Mouse (Mus musculus) cerebellum, postnatal 14 days (tissue): ENCODE data around the gene Myo5c.

Experiments used
- DNase-seq, 2 experiments: peaks; one replicate each; pipeline ENCODE4 v3.0.0; 2021; ENCODE audit warnings: mixed read lengths in 2 of 2

Gene Myo5c

DNA sequence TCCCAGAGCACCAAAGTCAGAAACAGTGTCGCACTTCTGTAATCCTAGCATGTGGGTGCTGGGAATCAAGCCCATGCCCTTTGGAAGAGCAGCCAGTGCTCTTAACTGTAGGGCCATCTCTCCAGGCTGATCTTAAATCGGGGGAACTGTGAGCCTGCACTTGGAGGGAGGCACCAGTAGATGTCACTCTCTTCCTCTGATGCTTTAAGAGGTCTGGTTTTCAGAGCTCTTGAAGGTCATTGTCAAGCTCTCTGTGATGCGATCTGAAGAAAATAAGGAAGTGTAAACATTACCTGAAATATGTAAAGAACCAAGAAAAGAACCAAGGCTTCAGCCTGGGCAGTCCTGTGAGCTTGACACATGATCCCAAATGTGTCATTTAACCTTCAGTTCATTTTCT is 51.0 kb downstream of the Myo5c start:
- peak; percentile 80 to 82 for DNase-seq

DNA sequence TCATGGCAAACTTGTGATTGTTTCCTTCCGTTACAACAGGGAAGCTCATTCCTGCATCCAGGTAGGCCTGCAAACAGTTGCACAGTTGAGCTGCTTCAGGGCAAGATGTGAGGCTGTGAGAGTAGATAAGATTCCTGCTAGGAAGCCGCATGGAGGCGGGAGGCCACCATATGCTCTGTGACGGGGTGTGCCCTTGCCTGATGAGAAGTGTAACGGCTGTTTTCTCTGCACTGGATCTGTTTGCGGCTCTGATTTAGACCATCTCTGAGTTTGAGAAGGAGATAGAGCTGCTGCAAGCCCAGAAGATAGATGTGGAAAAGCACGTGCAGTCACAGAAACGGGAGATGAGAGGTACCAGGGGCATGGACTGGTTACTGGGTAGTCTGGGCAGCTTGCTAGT is 51.8 kb downstream of the Myo5c start:
- DNase-seq: peak in 1 of 2 experiments; percentile 77

DNA sequence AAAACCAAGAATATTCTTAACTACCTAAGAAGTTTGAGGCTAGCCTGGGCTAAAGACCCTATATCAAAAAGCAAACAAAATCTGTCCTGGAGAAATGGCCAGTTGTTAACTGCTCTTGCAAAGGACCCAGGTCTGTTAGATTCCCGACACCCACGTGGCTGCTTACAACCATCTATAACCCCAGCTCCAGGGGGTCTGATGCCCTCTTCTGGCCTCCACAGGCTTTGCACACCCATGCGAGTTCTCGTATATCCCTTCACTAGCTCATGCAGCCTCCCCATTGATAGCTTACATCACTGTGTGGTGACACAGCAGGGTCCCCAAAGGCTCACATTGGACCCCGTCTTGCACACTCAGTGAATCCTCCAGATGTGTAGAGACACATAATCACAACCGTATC is 53.5 kb downstream of the Myo5c start:
- DNase-seq: no peak

DNA sequence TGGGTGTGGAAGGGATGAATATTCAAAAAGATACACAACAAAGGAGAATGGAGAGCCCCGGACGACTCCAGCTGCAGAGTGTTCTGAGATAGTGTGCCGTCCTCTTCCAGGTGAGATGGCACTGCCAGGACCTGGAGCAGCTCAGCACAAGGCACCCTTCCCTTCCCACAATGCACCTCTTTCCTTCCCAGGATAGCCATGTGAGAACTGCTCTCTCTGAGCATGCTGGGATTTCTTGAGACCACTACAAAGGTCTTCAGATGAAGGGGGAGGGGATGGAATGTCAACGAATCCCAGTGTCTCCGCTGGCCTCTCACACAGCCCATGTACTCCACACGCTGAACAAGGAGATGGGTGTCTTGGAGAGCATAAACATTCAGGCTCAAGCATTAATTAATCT is 55.8 kb downstream of the Myo5c start:
- DNase-seq: no peak

DNA sequence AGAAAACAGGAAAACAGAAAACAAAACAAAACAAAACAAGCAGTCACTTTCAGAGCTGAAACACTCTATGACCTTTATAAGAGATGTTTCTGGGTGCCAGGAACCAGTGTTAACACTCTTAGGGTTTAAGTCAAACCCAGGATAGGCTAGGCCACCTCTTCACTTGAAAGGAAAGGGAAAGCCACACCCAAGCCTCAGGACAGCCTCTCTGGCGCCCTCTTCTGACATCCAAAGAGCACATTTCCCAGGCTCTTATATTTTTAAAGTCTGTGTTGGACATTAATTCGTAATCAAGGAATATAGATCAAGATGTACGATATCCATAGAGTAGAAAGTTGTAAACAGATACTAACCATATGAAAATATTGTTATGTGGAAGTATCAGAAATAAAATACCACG is 57.7 kb downstream of the Myo5c start:
- peak; percentile 46 to 57 for DNase-seq

DNA sequence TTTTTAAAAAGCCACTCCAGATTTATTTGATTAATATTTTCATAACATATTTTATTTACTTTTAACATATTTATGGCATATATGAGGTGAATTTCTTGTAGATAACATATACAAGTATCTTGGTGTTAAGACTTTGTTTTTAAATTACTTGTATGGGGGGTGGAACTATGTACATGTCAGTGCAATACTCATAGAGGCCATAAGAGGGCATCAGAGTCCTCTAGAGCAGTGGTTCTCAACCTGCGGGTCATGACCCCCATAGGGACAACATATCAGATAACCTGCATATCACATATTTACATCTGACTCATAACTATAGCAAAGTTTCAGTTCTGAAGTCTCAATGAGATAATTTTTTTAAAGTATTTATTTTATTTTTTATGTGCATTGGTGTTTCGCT is 67.5 kb downstream of the Myo5c start:
- peak in 1 of 2 experiments; percentile 60 for DNase-seq

DNA sequence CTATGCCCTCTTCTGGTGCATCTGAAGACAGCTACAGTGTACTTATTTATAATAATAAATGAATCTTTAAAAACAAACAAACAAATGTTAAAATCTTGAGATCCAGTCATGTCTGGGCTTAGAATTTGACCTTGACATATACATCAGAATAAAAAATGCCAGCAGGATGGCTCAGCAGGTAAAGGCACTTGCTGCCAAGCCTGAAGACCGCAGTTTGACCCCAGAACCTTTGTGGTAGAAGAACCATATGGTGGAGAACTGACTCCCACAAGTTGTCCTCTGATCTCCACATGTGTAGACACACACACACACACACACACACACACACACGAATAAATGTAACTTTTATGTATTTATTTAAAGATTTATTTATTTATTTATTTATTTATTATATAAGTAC is 71.2 kb downstream of the Myo5c start:
- no peak for DNase-seq

DNA sequence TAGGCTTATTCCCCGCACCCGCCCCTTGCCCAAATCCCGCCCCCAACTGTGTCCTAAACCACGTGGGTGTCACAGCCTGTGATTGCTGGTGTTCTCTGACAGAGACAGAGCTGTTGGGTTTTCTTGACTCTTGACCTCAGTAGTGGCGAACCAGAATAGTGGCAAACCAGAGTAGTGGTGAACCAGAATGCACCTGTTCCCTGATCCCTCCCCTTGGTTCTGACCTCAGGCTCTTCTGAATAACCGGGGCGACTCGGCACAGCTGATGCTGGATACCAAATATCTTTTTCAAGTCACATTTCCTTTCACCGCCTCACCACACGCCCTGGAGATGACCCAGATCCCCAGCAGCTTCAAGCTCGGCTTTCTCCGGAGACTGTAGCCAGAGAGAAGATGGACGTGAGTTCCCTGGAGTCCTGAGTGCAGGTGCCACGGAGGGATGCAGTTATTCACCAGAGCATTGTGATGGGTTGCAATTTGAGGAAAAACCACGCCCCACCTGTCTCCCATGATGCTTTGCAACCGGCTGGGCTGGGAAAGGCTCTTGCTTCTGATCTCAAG is 72.0 kb downstream of the Myo5c start:
- DNase-seq: peak; percentile 56 to 57

DNA sequence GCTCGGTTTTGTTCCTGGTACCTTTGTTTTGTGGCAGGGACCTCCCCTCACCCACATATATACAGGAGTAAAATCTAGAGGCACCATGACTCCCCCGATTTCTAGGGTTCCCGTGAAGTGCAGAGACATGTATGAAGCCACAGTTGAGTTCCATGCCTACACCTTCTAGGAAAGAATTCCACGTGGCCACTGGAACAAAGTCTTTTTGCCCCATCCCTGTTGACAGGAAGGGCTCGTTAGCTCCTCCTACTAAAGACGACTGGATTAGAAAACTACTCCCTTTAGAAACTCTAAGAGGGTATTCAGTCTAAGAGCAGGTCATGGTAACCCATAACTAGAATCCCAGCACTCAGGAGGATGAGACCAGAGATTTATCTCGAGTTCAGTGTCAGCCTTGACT is 72.5 kb downstream of the Myo5c start:
- DNase-seq: no peak

DNA sequence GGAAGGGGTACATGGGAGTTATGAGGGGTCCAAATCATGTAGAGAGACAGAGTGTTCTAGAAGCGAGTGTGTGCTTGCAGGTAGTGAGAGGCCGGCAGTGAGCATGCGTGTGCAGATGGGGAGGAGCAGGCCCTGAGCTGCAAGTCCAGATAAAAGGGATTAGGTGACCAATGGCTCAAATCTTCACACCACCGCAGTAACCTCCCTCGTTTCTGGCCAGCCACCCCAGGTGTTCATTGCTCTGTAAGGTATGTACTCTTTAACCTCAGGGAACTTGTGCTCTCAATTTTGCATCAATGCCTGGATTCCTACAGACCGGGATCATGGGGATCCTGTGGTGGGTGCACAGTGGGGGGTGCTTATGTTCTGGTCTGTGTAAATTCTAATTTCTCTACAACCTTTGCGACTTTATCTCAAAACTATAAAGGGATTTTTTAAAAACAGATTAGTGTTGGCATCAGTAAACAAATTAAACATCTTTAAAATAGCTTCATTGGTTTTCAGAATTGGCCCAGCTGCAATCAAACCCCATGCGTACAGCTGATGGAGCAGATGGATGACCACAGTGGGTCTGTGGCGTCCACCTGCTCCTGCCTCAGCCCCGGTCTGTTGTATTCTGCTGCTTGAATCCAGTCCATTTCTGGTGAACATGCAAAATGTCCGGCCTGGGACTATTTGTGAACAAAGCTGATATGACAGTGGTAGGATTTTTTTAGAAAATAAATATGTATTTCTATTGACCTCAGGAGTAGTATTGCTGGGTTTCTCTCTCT is 74.5 kb downstream of the Myo5c start, which contains the start of gene Gnb5:
Gnb5 (plus strand) TSS at position 163 of the 773 bp plus-strand sequence.
- DNase-seq: peak; percentile 84 to 92

DNA sequence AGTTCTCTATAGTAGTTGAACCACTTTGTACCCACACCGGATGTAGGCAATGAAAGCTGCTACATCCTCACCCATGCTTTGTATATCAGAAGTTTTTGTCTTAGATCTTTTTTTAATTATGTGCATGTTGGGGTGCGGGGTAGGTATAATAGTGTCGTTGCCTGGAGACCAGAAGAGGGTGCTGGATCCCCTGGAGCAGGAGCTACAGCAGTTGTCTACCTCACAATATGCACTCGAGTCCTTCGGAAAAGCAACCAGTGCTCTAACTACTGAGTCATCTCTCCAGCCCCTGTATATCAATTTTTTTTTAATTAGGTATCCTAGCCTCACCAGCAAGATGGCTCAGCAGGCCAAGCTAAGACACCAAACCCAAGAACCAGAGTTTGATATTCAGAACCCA is 75.2 kb downstream of the Myo5c start:
- no peak for DNase-seq

DNA sequence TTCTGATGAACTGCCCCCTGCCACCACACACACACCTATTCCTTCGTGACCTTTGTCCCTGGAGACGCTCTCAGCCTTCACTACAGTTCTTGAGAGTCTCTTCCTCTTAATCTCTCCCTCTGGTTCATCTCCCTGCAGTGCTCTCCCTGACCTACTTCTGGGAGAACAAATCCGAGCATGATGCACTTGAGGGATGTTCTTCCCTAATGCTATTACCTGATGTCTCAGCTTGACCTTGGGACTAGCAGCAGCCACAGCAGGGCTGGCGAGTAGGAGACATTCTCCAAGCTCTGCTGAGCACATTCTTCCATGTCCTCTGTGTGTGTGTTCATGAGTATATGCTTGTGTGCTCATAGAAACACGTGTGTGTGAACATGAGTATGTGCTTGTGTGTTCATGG is 76.8 kb downstream of the Myo5c start:
- no peak for DNase-seq

DNA sequence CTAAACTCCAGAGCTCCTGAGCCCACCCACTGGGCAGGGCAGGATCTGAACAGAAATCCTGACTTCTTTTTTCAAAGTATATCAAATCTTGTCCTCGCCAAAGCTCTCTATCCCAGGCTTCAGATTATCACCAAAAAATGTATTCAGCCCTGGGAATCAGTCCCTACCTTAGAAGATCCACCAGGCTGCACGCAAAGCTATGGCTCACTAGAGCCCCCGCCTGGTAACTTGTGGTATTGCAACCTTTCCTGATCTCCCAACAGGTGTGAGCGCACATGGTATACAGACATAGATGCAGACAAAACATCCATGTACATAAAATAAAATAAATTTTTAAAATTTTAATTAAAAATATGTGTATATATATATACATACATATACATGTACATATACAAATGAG is 80.2 kb downstream of the Myo5c start:
- peak; percentile 96 to 99 for DNase-seq

DNA sequence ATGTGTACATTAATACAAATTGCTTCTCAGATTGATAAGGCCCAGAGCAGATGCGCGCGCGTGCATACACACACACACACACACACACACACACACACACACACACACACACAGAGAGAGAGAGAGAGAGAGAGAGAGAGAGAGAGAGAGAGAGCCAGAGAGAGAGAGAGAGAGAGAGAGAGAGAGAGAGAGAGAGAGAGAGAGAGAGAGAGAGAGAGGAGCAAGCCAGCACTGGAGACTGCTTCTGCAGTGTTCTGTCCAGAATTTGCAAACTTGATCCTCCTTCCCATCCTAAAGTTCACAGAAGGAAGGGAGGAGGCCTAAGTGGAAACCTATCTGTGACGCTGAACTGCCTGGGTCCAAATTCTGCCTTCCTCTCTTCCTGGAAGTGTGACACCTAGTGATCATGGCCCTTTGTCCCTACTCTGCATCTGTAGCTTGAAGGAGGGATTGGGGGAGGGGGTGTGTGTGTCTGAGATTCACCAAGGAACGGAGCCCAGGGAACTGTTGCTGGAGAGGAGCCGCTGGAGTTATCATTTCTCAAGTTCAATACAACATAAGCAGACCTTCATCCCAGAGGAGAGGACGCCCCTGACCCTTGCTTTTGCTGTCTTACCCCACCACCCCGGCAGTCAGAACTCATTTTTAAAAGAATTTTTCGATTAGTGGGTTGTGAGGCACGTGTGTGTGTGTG is 81.5 kb downstream of the Myo5c start:
- peak in 1 of 2 experiments; percentile 45 for DNase-seq

DNA sequence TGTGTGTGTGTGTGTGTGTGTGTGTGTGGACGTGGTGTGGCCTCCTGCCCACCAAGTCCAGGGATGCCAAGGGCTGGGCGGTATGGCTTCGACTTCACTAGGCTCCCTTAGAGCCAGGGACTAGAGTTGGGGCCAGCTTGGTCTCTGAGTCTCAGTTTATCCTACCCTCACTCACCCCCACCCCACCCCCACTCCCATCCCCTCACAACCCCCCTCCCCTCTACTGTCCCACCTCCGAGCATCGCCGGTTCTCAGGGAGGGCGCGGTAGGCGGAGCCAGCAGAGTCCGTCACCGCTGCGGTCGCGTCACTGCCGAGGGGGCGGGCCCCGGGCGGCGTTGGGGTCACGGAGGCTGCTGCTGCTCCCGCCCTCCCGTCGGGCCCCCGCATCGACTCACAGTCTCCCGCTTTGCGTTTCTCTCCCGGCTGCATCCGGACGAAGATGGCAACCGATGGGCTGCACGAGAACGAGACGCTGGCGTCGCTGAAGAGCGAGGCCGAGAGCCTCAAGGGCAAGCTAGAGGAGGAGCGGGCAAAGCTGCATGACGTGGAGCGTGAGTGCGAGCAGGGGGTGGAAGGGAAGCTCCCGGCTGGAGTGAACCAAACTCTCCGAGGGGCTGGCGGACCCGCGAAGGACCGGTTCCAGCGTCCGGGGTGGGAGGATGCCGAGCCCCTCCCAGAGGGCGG is 82.2 kb downstream of the Myo5c start:
- peak; percentile 90 to 93 for DNase-seq

DNA sequence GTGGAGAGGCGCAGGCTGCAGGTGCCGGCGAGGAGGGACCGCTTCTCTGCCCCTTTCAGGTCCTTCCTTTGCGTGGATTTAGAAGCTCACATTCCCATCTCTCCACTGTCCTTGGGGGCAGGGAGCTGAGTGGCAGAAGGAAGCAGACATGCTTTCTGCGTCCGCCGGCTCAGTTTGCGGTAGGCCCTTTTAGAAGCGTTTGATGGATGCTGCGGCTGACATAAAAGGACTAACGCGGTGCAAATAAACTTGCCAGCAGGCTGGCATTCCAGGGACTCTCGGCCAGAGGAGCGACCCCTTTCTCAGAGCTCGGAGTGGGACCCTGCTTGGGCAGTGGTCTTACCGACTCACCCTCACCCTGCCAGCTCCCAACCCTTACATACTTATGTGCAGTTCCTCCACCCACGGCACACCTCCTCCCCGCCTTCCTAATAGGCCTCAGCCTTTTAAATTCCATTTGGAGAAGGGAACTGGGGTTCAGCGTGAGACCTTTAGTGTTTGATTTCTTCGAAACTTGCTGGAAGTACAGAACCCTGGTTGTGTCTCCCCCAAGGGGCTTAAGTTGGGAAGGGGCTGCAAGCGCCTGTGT is 82.8 kb downstream of the Myo5c start:
- peak in 1 of 2 experiments; percentile 40 for DNase-seq

DNA sequence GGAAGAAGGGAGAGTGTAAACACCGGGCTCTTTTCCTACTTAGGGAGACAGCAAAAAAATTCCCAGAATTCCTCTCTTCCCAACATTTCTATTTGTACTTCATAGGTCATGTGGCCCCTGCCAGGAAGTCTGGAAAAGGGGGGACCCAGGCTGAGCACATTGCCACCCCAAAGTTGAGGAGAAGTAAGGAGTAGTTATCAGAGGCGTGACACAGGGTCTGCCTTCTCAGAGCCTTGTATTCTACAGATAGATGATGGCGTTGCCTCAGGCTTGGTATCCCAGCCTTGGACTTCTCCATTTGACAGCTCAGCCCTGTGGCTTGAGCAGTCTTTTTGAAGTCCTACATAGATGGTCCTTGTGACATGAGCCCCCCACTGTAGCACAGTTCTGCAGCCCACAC is 83.4 kb downstream of the Myo5c start:
- no peak for DNase-seq

DNA sequence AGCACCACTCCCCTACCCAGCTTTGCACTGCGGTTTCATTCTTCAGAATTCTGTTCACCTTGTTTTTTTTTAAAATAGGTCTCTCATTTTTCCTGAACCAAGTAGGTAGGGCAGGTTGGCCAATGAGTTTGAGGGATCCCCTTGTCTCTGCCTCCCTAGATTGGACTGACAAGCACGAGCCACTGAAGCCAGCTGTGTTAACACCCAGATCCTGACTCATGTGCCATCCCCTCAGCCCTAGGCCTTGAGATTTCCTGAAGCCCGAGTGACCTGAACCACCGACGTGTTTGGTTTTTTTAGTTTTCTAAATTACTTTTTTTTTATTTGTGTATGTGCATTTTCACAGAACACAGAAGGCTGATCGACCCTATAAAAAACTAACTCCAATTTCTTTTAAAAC is 85.0 kb downstream of the Myo5c start:
- no peak for DNase-seq

DNA sequence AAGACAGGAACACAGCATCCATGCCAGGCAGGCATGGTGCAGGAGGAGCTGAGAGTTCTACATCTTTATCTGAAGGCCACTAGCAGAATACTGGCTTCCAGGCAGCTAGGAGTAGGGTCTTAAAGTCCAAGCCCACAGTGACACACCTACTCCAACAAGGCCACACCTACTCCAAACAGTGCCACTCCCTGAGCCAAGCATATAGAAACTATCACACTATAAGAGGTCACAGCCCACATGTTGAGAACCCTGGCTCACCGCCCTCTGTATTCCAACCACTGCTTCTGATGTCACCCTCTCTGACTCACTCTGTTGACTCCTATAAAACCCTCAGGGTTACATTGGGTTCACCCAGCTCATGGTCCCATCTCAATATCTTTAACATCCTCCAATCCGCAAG is 86.4 kb downstream of the Myo5c start:
- no peak for DNase-seq

DNA sequence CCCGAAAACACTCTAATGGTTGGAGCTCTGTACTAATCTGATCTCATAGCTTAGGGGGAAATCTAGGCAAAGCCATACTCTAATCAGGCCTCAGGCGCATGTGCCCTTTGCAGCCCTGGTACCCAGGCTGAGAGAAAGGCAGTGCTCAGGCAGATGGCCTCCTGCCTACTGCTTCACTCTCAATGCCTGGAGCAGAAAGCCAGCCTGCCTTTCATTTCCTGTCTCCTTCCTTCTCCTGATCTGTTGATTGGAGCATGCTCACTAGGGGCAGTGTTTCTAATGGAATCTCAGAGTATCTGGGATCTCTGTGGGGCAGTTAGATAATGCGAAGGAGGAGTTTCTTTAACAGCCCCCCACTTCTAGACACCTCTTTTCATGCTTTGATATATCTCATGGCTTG is 87.5 kb downstream of the Myo5c start:
- peak in 1 of 2 experiments; percentile 63 for DNase-seq

DNA sequence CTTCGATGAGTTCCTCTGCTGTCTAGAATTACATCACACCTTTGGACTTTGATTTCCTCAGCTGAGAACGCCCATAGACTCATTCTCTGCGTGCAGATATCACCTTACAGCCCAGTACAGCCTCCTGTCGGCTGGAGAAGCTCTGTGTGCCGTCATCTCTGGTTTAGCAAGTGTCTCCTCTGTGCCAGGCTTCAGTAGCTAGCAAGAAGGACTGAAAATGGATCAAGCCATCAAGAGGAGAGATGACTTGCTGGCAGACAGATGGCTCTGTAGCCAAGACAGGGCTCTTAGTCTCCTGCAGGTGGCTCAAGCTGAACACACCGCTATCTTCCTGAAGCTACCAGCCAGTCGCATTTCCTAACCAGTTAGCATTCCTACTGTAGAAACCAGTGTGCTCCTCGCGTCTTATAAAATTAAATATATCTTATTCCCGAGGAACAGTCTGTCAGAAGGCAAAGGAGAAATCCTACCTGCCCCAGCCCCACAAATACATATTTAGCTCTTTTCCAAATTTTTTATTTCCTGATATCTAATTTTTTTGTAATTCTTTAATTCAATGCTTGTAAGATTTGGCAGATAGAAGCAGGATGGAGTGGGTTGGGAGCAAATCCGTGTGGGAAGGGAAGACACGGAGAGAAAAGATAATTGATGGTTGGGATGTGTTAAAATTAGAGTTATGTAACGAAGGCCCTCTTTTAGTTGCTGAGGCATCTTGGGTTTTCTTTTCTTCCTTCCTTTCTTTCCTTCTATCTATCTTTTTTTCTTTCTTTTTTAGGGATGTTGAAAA is 90.5 kb downstream of the Myo5c start:
- DNase-seq: peak; percentile 41 to 61

DNA sequence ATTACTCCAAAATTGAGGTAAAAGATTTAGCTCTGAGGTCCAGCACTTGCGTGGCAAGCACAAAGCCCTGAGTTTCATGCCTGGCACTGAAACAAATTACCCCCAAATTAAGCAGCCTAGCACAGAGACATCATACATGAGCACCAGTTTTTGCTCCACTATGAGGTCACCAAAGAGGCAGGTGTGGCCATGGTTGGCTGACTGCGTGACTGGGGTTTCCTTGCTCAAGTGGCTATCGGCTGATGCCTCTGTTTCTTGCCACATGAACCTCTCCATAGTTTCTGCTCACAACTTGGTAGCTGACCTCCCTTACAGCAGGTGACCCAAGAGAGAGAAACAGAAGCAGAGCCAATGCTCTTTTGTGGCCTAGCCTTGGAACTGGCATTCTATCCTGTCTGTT is 96.2 kb downstream of the Myo5c start:
- DNase-seq: no peak
